Mouse (Mus musculus) E14TG2a.4 (cell line): Measurements from ENCODE around the gene Fam71d.

Experiments used
- CTCF ChIP-seq: conservative IDR thresholded peaks from 2 replicates; pipeline ENCODE4 v1.5.1; 2014; ENCODE audit warnings: low read length
- POU5F1 ChIP-seq: IDR thresholded peaks from 2 replicates; pipeline ENCODE4 v1.6.1; 2014; ENCODE audit warnings: low read length, borderline replicate concordance

DNA sequence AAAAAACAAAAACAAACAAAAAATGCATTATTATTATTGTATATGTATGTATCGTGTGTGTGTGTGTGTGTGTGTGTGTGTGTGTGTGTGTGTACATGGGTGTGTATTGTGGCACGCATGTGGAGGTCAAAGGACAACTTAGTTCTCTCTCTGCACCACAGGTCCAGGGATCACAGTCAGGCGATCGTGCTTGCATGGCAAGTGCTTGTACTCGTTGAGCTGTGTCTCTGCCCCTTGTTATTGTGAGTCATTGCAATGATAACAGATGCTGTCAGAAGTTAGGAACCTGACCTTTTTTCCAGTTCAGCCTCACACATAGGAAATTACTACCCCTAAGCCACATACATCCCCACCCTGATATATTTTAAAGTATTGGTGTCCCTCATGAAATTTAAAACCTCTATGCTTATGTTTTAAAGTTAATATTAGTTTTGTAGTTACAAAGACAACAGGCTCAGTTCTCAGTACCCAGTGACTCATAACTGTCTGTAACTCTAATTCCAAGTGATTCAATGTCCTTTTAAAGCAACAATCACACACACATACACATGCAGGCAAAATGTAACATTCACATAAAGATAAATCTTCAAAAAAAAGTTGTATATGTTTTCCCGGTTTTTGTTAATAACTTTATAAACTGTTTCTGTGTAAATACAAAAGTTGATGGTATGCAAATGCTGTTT lies 77.8 kb downstream of the Fam71d start:
- TF ChIP-seq CTCF (no peak), POU5F1 (no peak)
